Mouse (Mus musculus): Measurements from ENCODE around the gene Myocd.

- TF ChIP-seq CTCF (IDR thresholded peaks at IDR 0.05; ENCODE audit: control insufficient read depth, insufficient read depth, insufficient read length): no peak
- TF ChIP-seq CEBPB (IDR thresholded peaks at IDR 0.05; ENCODE audit: low read depth): no peak
- TF ChIP-seq MYOG (IDR thresholded peaks at IDR 0.05; ENCODE audit: control insufficient read depth, extremely low read depth, insufficient read length): no peak
- TF ChIP-seq USF1 (IDR thresholded peaks at IDR 0.05; ENCODE audit: low read depth): no peak
- no peak for TF ChIP-seq MAX (IDR thresholded peaks at IDR 0.05)
- no peak for TF ChIP-seq MYOD1 (IDR thresholded peaks at IDR 0.05; ENCODE audit: control insufficient read depth, insufficient read length, low read depth)
These were observed 17.9 kb upstream of the Myocd start for GRCm38 (mm10) chr11:65287706-65288105.
